Mouse (Mus musculus): Measurements from ENCODE around the gene Ccer1. TPM values are rescaled to one million over a fixed set of nuclear protein-coding genes. Genes with fewer than 3 reads are reported as not detected.
"Not testable (repeated sequence)": the region's sequence is repeated elsewhere in the genome, so short reads cannot be mapped to it uniquely, and the experiment has no call there.

The Ccer1 gene
- polyA plus RNA-seq, 1 experiment: not detected

DNA sequence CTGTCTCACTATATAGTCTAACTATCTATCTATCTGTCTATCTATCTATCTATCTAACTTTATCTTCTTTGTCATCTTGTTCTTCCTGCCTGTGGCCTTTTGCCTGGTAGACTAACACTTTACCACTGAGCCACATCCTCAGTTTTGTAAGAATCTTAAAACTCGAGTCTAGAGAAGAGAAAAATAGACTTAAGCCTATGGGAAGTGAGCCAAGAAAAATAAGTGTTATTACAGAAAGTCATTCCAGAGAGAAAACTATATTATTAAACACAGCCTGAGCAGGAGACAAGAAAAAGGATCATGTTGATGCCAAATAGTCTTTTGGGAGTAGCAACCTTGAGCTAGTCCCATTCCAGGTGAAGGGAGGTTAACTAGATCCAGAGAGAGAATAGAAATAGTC is 33.1 kb downstream of the Ccer1 start:
- no peak for TF ChIP-seq FLI1 (IDR thresholded peaks at IDR 0.05; ENCODE audit: low read length)
- no peak for TF ChIP-seq GATA1 (IDR thresholded peaks at IDR 0.05; ENCODE audit: borderline replicate concordance, low read length)
- H3K36me3 ChIP-seq (replicated peaks; ENCODE audit: low read length): no peaks in the 10 kb centered on the region
- H3K4me1 ChIP-seq: no peaks in the 10 kb centered on the region
- H3K9me3 ChIP-seq: peaks cover 10% of the 10 kb centered on the region
- no peaks in the 10 kb centered on the region for H3K27me3 ChIP-seq (replicated peaks)
- H3K4me3 ChIP-seq (replicated peaks): no peak overlapping the region

DNA sequence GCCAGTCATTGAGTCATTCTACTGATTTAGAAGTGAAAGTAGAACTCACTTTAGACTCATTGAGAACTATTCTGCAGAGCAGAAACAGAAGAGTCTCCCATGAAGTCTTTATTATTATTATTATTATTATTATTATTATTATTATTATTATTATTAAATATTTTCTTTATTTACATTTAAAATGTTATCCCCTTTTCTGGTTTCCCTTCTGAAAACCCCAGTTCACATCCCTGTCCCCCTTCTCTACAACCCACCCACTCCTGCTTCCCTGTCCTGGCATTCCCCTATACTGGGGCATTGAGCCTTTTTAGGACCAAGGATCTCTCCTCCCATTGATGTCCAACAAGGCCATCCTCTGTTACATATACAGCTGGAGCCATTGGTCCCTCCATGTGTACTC is 33.8 kb downstream of the Ccer1 start, which contains the start of gene C030005K15Rik:
TSS of gene C030005K15Rik (minus strand) at position 101 of the 400 bp plus-strand sequence.
- not testable (repeated sequence) for H3K4me3 ChIP-seq (replicated peaks); H3K27me3 ChIP-seq (replicated peaks); H3K4me1 ChIP-seq; H3K36me3 ChIP-seq (replicated peaks; ENCODE audit: low read length)
- H3K9me3 ChIP-seq: peaks cover 10% of the 10 kb centered on the region

Other genes with a start within 250 kb of the Ccer1 start
- not detected in 2 replicates for gene Dcn, start 213.4 kb upstream of the Ccer1 start, polyA plus RNA-seq (2012; ENCODE audit: insufficient read depth, low replicate concordance)
- not detected in 2 replicates for gene Lum, start 127.9 kb upstream of the Ccer1 start, polyA plus RNA-seq (2012; ENCODE audit: insufficient read depth, low replicate concordance)
- 0.99 TPM in 1 of 2 replicates, not detected in the other for gene Kera, start 86.2 kb upstream of the Ccer1 start, polyA plus RNA-seq (2012; ENCODE audit: insufficient read depth, low replicate concordance)
- not detected in 2 replicates for gene Epyc, start 49.0 kb upstream of the Ccer1 start, polyA plus RNA-seq (2012; ENCODE audit: insufficient read depth, low replicate concordance)
- not detected in 2 replicates for gene C030005K15Rik, start 33.7 kb downstream of the Ccer1 start, polyA plus RNA-seq (2012; ENCODE audit: insufficient read depth, low replicate concordance)

All from megakaryocyte, embryonic 14.5 days (primary cell).